Mouse (Mus musculus): ENCODE measurements at regions not wholly inside any gene's neighbourhood (a gene's known extent, or its start where the extent isn't known, plus 50 kb on each side); places are given as distances from the start of the nearest gene placed in this dataset.

DNA sequence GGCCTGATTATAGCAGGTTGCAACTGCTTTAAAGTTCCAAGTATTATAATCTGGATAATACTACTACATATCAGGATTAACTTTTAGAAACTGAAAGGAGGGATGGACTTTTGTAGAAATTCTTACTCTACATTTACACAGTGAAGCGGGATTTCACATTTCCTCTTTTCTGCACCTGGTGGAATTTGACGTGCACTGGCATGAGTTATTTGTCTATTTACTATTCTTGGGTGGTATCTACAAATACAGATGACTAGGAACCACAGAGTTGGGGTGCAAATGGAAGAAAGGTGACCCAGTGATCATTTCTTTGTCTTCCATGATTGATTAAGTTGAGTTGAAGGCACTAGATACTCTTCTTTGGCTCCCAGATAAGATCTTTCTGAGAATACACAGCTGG, 423.0 kb upstream of the Marcks start:
- TF ChIP-seq CTCF (IDR thresholded peaks at IDR 0.05) (no peak), POLR2A (IDR thresholded peaks at IDR 0.05; ENCODE audit: insufficient read depth, low read depth, low read length) (no peak), EP300 (IDR thresholded peaks at IDR 0.05; ENCODE audit: insufficient read depth, low read depth, low read length) (no peak)
